ENCODE assay signal across 8 mouse cellular contexts in the genomic region with DNA sequence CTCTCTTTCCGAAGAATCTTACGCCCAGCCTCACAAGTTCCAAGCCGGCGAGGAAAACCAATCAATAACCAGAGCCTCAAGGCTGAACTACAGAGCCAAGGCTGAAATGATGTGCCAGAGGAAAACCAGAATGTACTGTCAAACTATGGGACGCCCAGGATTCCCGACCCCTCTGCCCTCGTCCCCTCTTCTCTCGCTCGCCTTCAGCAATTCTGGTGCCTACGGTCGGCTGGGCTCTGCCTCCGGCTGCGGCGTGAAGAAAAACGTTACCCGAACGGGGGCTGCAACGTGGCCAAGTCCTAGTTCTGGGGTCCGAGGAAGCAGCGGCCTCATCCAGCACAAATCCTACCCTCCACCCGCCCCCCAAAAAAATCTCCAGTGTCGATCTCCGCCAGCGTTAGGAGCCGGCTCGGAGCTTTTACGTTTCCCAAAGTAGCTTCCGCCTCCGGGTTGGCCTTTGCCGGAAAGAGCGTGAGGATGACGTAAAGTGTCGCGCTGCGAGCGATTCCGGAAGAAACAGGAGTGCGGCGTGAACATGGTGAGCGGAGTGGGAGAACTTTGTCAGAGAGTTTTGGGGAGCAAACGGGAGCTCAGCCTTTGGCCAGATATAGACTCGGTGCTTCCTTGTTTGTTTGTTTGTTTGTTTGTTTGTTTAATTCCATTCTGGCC. TPM values are rescaled to one million over a fixed set of nuclear protein-coding genes. Genes with fewer than 3 reads are reported as not detected.
A peak's percentile ranks its signal among the peaks of the same experiment; 100 is the strongest.
DNase-seq lines count a peak whose midpoint lies in the region; ATAC-seq and TF ChIP-seq lines count a peak whose summit lies in the region.

A gene (plus strand): TSS at position 470 of the 669 bp plus-strand sequence.
A gene (minus strand): TSS at position 473 of the 669 bp plus-strand sequence.

- peaks cover 17% of the 10 kb centered on the region for H3K4me1 ChIP-seq in embryonic facial prominence, embryonic 13.5 days
- H3K4me1 ChIP-seq in heart, adult 2 months (ENCODE audit: control insufficient read depth, insufficient read depth, low read length): peaks cover 2% of the 10 kb centered on the region
- peaks cover 18% of the 10 kb centered on the region for H3K4me1 ChIP-seq in limb, embryonic 13.5 days
- H3K4me1 ChIP-seq in midbrain, embryonic 16.5 days (ENCODE audit: control insufficient read depth, insufficient read depth, low read length): peaks cover 21% of the 10 kb centered on the region

- peak within 1 kb of the TSS; percentile 71 for H3K4me3 ChIP-seq in embryonic facial prominence, embryonic 13.5 days
- peak within 1 kb of the TSS; percentile 92 for H3K4me3 ChIP-seq in heart, adult 2 months
- H3K4me3 ChIP-seq in limb, embryonic 13.5 days: peak within 1 kb of the TSS; percentile 90
- peak within 1 kb of the TSS; percentile 78 for H3K4me3 ChIP-seq in midbrain, embryonic 16.5 days (ENCODE audit: low read depth, low read length)

- H3K4me2 ChIP-seq in embryonic facial prominence, embryonic 13.5 days: peak within 1 kb of the TSS; percentile 93
- H3K4me2 ChIP-seq in limb, embryonic 13.5 days (replicated peaks): peak within 1 kb of the TSS; percentile 98
- H3K4me2 ChIP-seq in midbrain, embryonic 16.5 days (ENCODE audit: low read length): peak within 1 kb of the TSS; percentile 96

- peak; percentile 74 for DNase-seq in 3134 (ENCODE audit: extremely low read depth, insufficient read length, low spot score)
- peak; percentile 91 to 92 for DNase-seq in adrenal gland, postnatal 36 days
- peak; percentile 91 to 92 for DNase-seq in heart, adult 2 months
- peak; percentile 86 to 92 for DNase-seq in kidney, adult 8-10 months
- peak; percentile 88 to 96 for DNase-seq in spleen, postnatal 10 days (ENCODE audit: low spot score in 2 of 2)

- WGBS in embryonic facial prominence, embryonic 13.5 days: under 1% methylated on average over 42 of the region's 42 CpGs
- WGBS in heart, adult 2 months: under 1% methylated on average over 42 of the region's 42 CpGs
- WGBS in limb, embryonic 13.5 days: under 1% methylated on average over 42 of the region's 42 CpGs
- under 1% methylated on average over 42 of the region's 42 CpGs for WGBS in midbrain, embryonic 16.5 days

- ATAC-seq in embryonic facial prominence, embryonic 13.5 days (ENCODE audit: insufficient number of reproducible peaks, insufficient read depth, low FRiP score, low TSS enrichment, low read depth): peak; percentile 71; the same call in 1 of the 2 replicates
- ATAC-seq in limb, embryonic 13.5 days (ENCODE audit: low FRiP score, low read depth): peak; percentile 66
- ATAC-seq in midbrain, embryonic 16.5 days: peak; percentile 80

- H3K27me3 ChIP-seq in embryonic facial prominence, embryonic 13.5 days: no peaks in the 10 kb centered on the region
- H3K27me3 ChIP-seq in heart, adult 2 months (ENCODE audit: control insufficient read depth, insufficient read depth, low read length): no peaks in the 10 kb centered on the region
- H3K27me3 ChIP-seq in limb, embryonic 13.5 days: no peaks in the 10 kb centered on the region
- no peaks in the 10 kb centered on the region for H3K27me3 ChIP-seq in midbrain, embryonic 16.5 days (ENCODE audit: control insufficient read depth, insufficient read depth, low read depth, low read length)

- TF ChIP-seq EP300 in heart, adult 2 months (IDR thresholded peaks at IDR 0.05; ENCODE audit: insufficient read depth, low read depth, low read length): 0 out of 2 replicates have a peak, but pooled peaks have one; percentile 9

- H3K79me2 ChIP-seq in heart, adult 2 months (replicated peaks; ENCODE audit: control insufficient read depth, insufficient read depth, low read length): no peaks in the 10 kb centered on the region

- no peak within 1 kb of the TSS for H3K27ac ChIP-seq in embryonic facial prominence, embryonic 13.5 days
- H3K27ac ChIP-seq in heart, adult 2 months: peak within 1 kb of the TSS; percentile 83
- 0 out of 2 replicates have a peak within 1 kb of the TSS, but pooled peaks have one; percentile 52 for H3K27ac ChIP-seq in limb, embryonic 13.5 days
- H3K27ac ChIP-seq in midbrain, embryonic 16.5 days (ENCODE audit: low read length): peak within 1 kb of the TSS; percentile 70

- H3K9ac ChIP-seq in embryonic facial prominence, embryonic 13.5 days: peak within 1 kb of the TSS; percentile 84
- peak within 1 kb of the TSS; percentile 80 for H3K9ac ChIP-seq in heart, adult 2 months (ENCODE audit: low read depth, low read length)
- H3K9ac ChIP-seq in limb, embryonic 13.5 days: peak within 1 kb of the TSS; percentile 85
- H3K9ac ChIP-seq in midbrain, embryonic 16.5 days (ENCODE audit: low read depth, low read length): peak within 1 kb of the TSS; percentile 90

- TF ChIP-seq CTCF in heart, adult 2 months (IDR thresholded peaks at IDR 0.05): no peak

- peaks cover 23% of the 10 kb centered on the region for H3K36me3 ChIP-seq in embryonic facial prominence, embryonic 13.5 days
- peaks cover 4% of the 10 kb centered on the region; the same call in 1 of the 2 replicates for H3K36me3 ChIP-seq in heart, adult 2 months (ENCODE audit: control insufficient read depth, insufficient read depth, low read length)
- H3K36me3 ChIP-seq in limb, embryonic 13.5 days: peaks cover 27% of the 10 kb centered on the region
- peaks cover 12% of the 10 kb centered on the region for H3K36me3 ChIP-seq in midbrain, embryonic 16.5 days (ENCODE audit: control insufficient read depth, insufficient read depth, low read length)

- intact Hi-C loops in heart, adult 2 months (cut with DNase I): loop anchor here (1.0 to 5.0 kb wide), 2 partner anchors 26 to 48 kb away; a partner anchor contains a TSS

- peak; percentile 85 for TF ChIP-seq POLR2A in heart, adult 2 months (IDR thresholded peaks at IDR 0.05; ENCODE audit: insufficient read depth, low read depth, low read length)

- H3K9me3 ChIP-seq in embryonic facial prominence, embryonic 13.5 days: no peaks in the 10 kb centered on the region
- H3K9me3 ChIP-seq in limb, embryonic 13.5 days: no peaks in the 10 kb centered on the region
- H3K9me3 ChIP-seq in midbrain, embryonic 16.5 days (replicated peaks; ENCODE audit: control insufficient read depth, low read length, poor library complexity, severe bottlenecking): no peaks in the 10 kb centered on the region

RNA-seq across cellular contexts. Expression of the first gene that starts in this region (rescaled TPM):
- 10 to 100 TPM; 87.4 to 99.4 TPM for total RNA-seq in adrenal gland, postnatal 36 days (2021)
- polyA plus RNA-seq in embryonic facial prominence, embryonic 13.5 days (2015; fragmentation: Nextera tagmentation; extraction: Ambion mirVana): 161 and 174 TPM in 2 replicates
- total RNA-seq in heart, adult 2 months (2021): 10 to 100 TPM; 31.8 to 35.1 TPM
- 28.1 and 54.1 TPM in 2 replicates for polyA plus RNA-seq in heart, adult 2 months (2012; rRNA removed)
- 146 and 167 TPM in 2 replicates for polyA plus RNA-seq in limb, embryonic 13.5 days (2015; fragmentation: Nextera tagmentation; extraction: Ambion mirVana)
- polyA plus RNA-seq in midbrain, embryonic 16.5 days (2015; fragmentation: Nextera tagmentation; extraction: Ambion mirVana): 75.7 and 82.0 TPM in 2 replicates

RNA-seq across cellular contexts. Expression of the second gene that starts in this region (rescaled TPM):
- total RNA-seq in adrenal gland, postnatal 36 days (2021): 10 to 100 TPM; 34.9 to 36.4 TPM
- 14.4 and 16.3 TPM in 2 replicates for polyA plus RNA-seq in embryonic facial prominence, embryonic 13.5 days (2015; fragmentation: Nextera tagmentation; extraction: Ambion mirVana)
- total RNA-seq in heart, adult 2 months (2021): 10 to 100 TPM; 34.9 to 45.2 TPM
- 29.5 and 45.9 TPM in 2 replicates for polyA plus RNA-seq in heart, adult 2 months (2012; rRNA removed)
- 14.0 and 14.9 TPM in 2 replicates for polyA plus RNA-seq in limb, embryonic 13.5 days (2015; fragmentation: Nextera tagmentation; extraction: Ambion mirVana)
- polyA plus RNA-seq in midbrain, embryonic 16.5 days (2015; fragmentation: Nextera tagmentation; extraction: Ambion mirVana): 37.9 and 38.4 TPM in 2 replicates
